Mouse (Mus musculus) CD4-positive, CD25-positive, alpha-beta regulatory T cell, adult 9 weeks (primary cell): ENCODE data around the gene Bicra. TPM values are rescaled to one million over a fixed set of nuclear protein-coding genes. Genes with fewer than 3 reads are reported as not detected.

Experiments
- polyA plus RNA-seq: library from polyadenylated mRNA; unstranded; fragments of 100-300 nt; shearing (Covaris generic); gene quantifications from one replicate; pipeline ENCODE4 v1.2.1, GENCODE M21; 2017

The Bicra gene
- polyA plus RNA-seq: 5.4 TPM

DNA sequence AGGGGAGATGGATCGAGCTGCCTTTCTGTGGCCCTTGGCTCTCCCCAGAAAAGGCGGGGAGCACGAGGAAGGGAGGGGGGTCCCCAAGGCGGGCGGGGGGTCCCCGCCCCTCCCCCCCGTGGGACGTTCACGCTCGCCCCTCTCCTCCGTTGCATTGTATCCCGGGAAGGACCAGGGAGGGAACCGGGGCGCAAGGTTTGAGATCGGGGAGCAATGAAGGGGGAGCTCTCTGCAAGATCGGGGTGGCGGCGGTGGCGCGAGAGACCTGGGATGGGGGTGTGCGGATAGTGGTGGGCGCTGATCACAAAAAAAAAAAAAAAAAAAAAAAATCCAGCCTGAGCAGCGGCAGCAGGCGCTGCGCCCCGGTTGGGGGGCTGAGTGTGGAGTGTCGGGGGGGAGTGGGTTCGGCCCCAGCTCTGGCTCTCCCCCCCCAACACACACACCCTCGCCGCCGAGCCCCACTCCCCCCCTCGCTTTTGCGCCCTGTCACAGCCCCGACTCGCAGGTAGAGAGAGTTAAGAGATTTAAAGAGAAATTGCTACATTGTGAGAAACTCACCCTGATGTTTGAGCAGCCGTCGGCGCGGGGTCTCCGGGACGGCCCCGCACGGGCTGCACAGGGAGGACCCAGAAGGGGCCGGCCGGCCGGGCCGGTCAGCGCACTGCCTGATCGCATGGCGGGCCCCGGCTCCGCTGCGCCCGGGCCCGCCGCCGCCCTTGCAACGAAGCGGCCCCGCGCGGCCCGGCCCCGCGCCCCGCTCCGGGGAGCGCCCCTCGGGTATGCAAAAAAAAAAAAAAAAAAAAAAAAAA is at the start of gene Bicra:
Gene Bicra (minus strand): TSS at position 584 of the 809 bp plus-strand sequence.

GRCm38 (mm10) chr7:16061219-16062098 is 13.7 kb upstream of the Bicra start, which contains the start of gene Zfp541:
TSS of gene Zfp541 (plus strand) at chr7:16061814.

DNA sequence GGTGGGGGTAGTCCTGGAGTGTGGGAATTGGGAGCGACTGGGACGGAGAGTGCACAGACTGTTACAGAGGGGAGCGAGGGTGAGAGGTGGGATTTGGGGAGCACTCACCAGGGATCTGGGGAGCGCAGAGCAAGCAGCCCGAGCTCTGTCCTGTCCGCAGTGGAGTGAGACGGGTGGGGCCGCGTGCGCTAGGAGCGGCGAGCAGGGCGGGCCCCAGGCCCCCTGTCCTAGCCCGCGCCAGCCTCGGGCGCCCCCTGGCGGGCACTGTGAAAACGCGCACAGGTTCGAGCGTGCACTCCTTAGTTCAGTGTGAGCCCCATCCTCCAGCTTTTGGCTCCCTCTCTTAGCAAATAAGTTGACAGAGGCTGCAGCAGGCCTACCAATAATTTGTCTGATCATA is 80.4 kb downstream of the Bicra start, which contains the start of gene Ehd2:
Gene Ehd2 (minus strand): TSS at position 256 of the 400 bp plus-strand sequence.

DNA sequence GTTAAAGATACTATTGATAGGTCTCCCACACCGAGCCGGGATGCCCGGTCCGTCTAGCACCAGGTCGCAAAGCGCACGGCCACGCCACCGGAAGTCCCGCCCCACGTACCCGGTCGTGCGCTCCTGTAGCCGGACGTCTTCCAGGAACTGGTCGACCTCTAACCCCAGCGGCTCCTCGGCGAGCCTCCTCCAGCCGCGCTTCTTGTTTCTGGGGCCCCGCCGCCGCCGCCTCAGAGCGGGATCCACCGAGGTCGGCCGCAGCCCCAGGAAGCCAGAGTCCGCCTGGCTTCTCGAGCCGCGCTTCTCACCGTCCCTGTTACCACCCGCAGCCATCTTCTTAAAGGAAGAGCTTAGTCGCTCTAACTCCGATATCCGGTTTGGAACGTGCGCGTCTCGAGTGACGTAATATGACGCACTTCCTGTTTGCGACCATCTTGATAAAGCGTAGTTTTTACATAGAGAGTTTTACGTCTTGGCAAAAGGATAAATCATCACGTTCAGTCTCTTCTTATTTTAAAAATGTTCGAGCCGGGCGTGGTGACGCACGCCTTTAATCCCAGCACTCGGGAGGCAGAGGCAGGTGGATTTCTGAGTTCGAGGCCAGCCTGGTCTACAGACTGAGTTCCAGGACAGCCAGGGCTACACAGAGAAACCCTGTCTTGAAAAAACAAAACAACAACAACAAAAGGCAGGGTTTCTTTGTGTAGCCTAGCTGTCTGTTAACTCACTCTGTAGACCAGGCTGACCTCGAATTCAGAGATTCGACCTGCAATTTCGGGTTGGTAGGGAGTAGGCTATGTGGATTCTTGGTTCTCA is 101.8 kb downstream of the Bicra start, which contains the start of gene Nop53:
Gene Nop53 (minus strand): TSS at position 354 of the 816 bp plus-strand sequence.

DNA sequence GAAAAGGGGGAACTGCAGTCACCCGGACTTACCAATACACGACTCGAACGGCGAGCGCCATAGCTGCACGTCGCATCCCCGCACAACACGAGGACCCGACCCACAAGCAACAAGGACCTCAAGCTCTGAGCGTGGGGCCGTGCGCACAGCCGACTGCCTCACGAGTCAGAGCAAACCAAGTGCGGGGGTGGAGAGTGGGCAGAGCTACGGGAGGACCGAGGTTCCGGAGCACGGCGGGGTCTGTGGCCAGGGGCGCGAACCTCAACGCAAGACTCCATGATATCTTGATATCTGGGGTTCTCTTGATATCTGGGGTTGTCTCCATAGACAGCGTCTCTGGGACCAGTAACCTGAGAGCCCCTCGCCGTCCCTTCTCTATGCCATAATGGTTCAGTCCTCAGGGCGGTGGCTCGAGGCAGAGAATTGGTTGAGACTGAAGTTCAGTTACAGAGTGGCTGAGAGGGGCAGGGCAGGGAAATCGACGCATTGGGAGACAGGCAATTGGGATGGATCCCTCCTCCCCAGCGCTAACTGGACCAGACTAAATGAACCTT is 125.4 kb downstream of the Bicra start, which contains the start of gene Selenow:
Gene Selenow (minus strand): TSS at position 183 of the 554 bp plus-strand sequence.

Other genes starting within 250 kb of the Bicra start
- not detected for gene Obox6, start 208.2 kb downstream of the Bicra start, polyA plus RNA-seq
- gene Crx, start 168.0 kb downstream of the Bicra start, polyA plus RNA-seq: not detected
- not detected for gene Crxos, start 165.3 kb downstream of the Bicra start, polyA plus RNA-seq
- gene Selenow, start 125.5 kb downstream of the Bicra start, polyA plus RNA-seq: 730 TPM
- 377 TPM for gene Nop53, start 101.8 kb downstream of the Bicra start, polyA plus RNA-seq
- not detected for gene Ehd2, start 80.4 kb downstream of the Bicra start, polyA plus RNA-seq
- gene Zfp541, start 13.9 kb upstream of the Bicra start, polyA plus RNA-seq: 0.06 TPM
- gene Napa, start 50.5 kb upstream of the Bicra start, polyA plus RNA-seq: 269 TPM
- 27.0 TPM for gene Kptn, start 72.0 kb upstream of the Bicra start, polyA plus RNA-seq
- not detected for gene Slc8a2, start 81.9 kb upstream of the Bicra start, polyA plus RNA-seq
- gene Meis3, start 127.2 kb upstream of the Bicra start, polyA plus RNA-seq: 42.9 TPM
- 36.4 TPM for gene Dhx34, start 174.1 kb upstream of the Bicra start, polyA plus RNA-seq
- not detected for gene C5ar2, start 196.2 kb upstream of the Bicra start, polyA plus RNA-seq
- not detected for gene C5ar1, start 211.6 kb upstream of the Bicra start, polyA plus RNA-seq
- gene Inafm1, start 225.7 kb upstream of the Bicra start, polyA plus RNA-seq: 2.8 TPM
- 60.6 TPM for gene Ccdc9, start 238.9 kb upstream of the Bicra start, polyA plus RNA-seq